Mouse (Mus musculus) intestine, postnatal 0 days (tissue): ENCODE data around the gene Clasrp. TPM values are rescaled to one million over a fixed set of nuclear protein-coding genes. Genes with fewer than 3 reads are reported as not detected.

Experiments
- ATAC-seq: fragments of 200-750 bp; cut with Nextera tagmentation; 2 replicates; pipeline ENCODE4 v1.8.0; 2017; ENCODE audit warnings: mild to moderate bottlenecking, moderate TSS enrichment, moderate library complexity
- H3K27ac ChIP-seq: fragments of 300-500 bp; sonication (generic); 2 replicates; pipeline ENCODE4 v1.5.1; 2014; ENCODE audit warnings: mild to moderate bottlenecking, low read depth, low read length, moderate library complexity
- H3K27me3 ChIP-seq: fragments of 300-500 bp; sonication (generic); replicated peaks from 2 replicates; pipeline ENCODE4 v1.6.1; 2014; ENCODE audit warnings: low read length, mixed read lengths; ENCODE audit not compliant: control insufficient read depth, insufficient read depth
- H3K36me3 ChIP-seq: fragments of 300-500 bp; sonication (generic); 2 replicates; pipeline ENCODE4 v1.6.1; 2014; ENCODE audit warnings: mild to moderate bottlenecking, moderate library complexity; ENCODE audit not compliant: control insufficient read depth, insufficient read depth
- H3K4me1 ChIP-seq: fragments of 300-500 bp; sonication (generic); replicated peaks from 2 replicates; pipeline ENCODE4 v1.6.1; 2014; ENCODE audit warnings: antibody characterized with exemption, low read length, mixed read lengths; ENCODE audit not compliant: control insufficient read depth, insufficient read depth
- H3K4me2 ChIP-seq: fragments of 300-500 bp; sonication (generic); replicated peaks from 2 replicates; pipeline ENCODE4 v1.6.1; 2014; ENCODE audit warnings: low read depth, mild to moderate bottlenecking, moderate library complexity
- H3K4me3 ChIP-seq: fragments of 300-500 bp; sonication (generic); 2 replicates; pipeline ENCODE4 v1.5.1; 2014; ENCODE audit warnings: low read depth, low read length
- H3K9ac ChIP-seq: fragments of 300-500 bp; sonication (generic); 2 replicates; pipeline ENCODE4 v1.6.1; 2014; ENCODE audit warnings: mild to moderate bottlenecking, low read depth, low read length
- H3K9me3 ChIP-seq: fragments of 300-500 bp; sonication (generic); 2 replicates; pipeline ENCODE4 v1.6.1; 2016; ENCODE audit warnings: mixed run types; ENCODE audit not compliant: control insufficient read depth
- CTCF ChIP-seq: sonication (generic); IDR thresholded peaks from 2 replicates; pipeline ENCODE4 v1.5.1; 2016; ENCODE audit warnings: low read depth, mild to moderate bottlenecking, control low read depth, antibody characterized with exemption, moderate library complexity
- WGBS: fragments of 180-500 bp; shearing (Covaris S2); extraction: QIAGEN DNeasy Blood & Tissue Kit; methylation state at CpG from one replicate; pipeline ENCODE4 v1.1.7; 2014; 5-methylcytosine and 5-hydroxymethylcytosine counted together
- polyA plus RNA-seq: library from polyadenylated mRNA; unstranded; fragments of >200 nt; fragmentation: Nextera tagmentation; extraction: Ambion mirVana; gene quantifications from 2 replicates; pipeline ENCODE4 v1.2.1, GENCODE M21; 2015

The Clasrp gene
- polyA plus RNA-seq, result 14.8 and 16.9 TPM in 2 replicates

- ATAC-seq, result peak; percentile 89
- peak within 1 kb of the TSS; percentile 66 for H3K4me3 ChIP-seq
- peak within 1 kb of the TSS; percentile 84 for H3K9ac ChIP-seq
- TF ChIP-seq CTCF, result peak; percentile 36; the same call in 1 of the 2 replicates
- H3K4me2 ChIP-seq, result peak within 1 kb of the TSS; percentile 85
- peak within 1 kb of the TSS; percentile 51 for H3K27ac ChIP-seq
- peaks cover 25% of the 10 kb centered on the region for H3K36me3 ChIP-seq
- no peaks in the 10 kb centered on the region for H3K9me3 ChIP-seq
- no peaks in the 10 kb centered on the region for H3K27me3 ChIP-seq
- under 1% methylated on average over 55 of the region's 57 CpGs for WGBS
- H3K4me1 ChIP-seq, result no peaks in the 10 kb centered on the region
Measured at GRCm38 (mm10) chr7:19603849-19604605, at the start of gene Clasrp. TSS of gene Clasrp (minus strand) at chr7:19604486.

GRCm38 (mm10) chr7:19652614-19653013 is 48.3 kb upstream of the Clasrp start:
- no peaks in the 10 kb centered on the region for H3K27me3 ChIP-seq
- no peak overlapping the region for H3K4me3 ChIP-seq
- no peak for ATAC-seq
- no peak for TF ChIP-seq CTCF
- no peak overlapping the region for H3K4me2 ChIP-seq
- H3K9ac ChIP-seq, result no peak overlapping the region
- WGBS, result 98% methylated on average over 2 of the region's 2 CpGs
- H3K9me3 ChIP-seq, result no peaks in the 10 kb centered on the region
- peaks cover 69% of the 10 kb centered on the region for H3K36me3 ChIP-seq
- no peaks in the 10 kb centered on the region for H3K4me1 ChIP-seq
- H3K27ac ChIP-seq, result no peak overlapping the region

- 72% methylated on average over 6 of the region's 6 CpGs for WGBS
- Histone ChIP-seq H3K27me3 (no peaks in the 10 kb centered on the region), H3K4me2 (no peak overlapping the region), H3K4me3 (no peak overlapping the region), H3K9ac (no peak overlapping the region), H3K27ac (no peak overlapping the region), H3K4me1 (no peaks in the 10 kb centered on the region), H3K36me3 (peaks cover 79% of the 10 kb centered on the region), H3K9me3 (no peaks in the 10 kb centered on the region)
- no peak for ATAC-seq
- no peak for TF ChIP-seq CTCF
Measured at GRCm38 (mm10) chr7:19651063-19651786, 46.9 kb upstream of the Clasrp start.

GRCm38 (mm10) chr7:19641223-19641622 is 36.9 kb upstream of the Clasrp start:
- Histone ChIP-seq H3K36me3 (peaks cover 99% of the 10 kb centered on the region), H3K27me3 (no peaks in the 10 kb centered on the region), H3K9ac (no peak overlapping the region), H3K4me2 (no peak overlapping the region), H3K27ac (no peak overlapping the region), H3K9me3 (no peaks in the 10 kb centered on the region), H3K4me1 (no peaks in the 10 kb centered on the region), H3K4me3 (no peak overlapping the region)
- TF ChIP-seq CTCF, result no peak
- ATAC-seq, result no peak
- WGBS, result 96% methylated on average over 4 of the region's 4 CpGs

GRCm38 (mm10) chr7:19635074-19635827 is 31.0 kb upstream of the Clasrp start:
- Histone ChIP-seq H3K4me3 (no peak overlapping the region), H3K9ac (no peak overlapping the region), H3K27me3 (no peaks in the 10 kb centered on the region), H3K27ac (no peak overlapping the region), H3K4me1 (no peaks in the 10 kb centered on the region), H3K36me3 (peaks cover 75% of the 10 kb centered on the region), H3K4me2 (no peak overlapping the region), H3K9me3 (no peaks in the 10 kb centered on the region)
- WGBS, result 82% methylated on average over 11 of the region's 11 CpGs
- 0 out of 2 replicates have a peak, but pooled peaks have one; percentile 6 for ATAC-seq
- TF ChIP-seq CTCF, result no peak

GRCm38 (mm10) chr7:19634591-19634990 is 30.3 kb upstream of the Clasrp start:
- Histone ChIP-seq H3K27me3 (no peaks in the 10 kb centered on the region), H3K9ac (no peak overlapping the region), H3K4me2 (no peak overlapping the region), H3K4me1 (no peaks in the 10 kb centered on the region), H3K9me3 (no peaks in the 10 kb centered on the region), H3K4me3 (no peak overlapping the region), H3K36me3 (peaks cover 68% of the 10 kb centered on the region), H3K27ac (no peak overlapping the region)
- 95% methylated on average over 2 of the region's 2 CpGs for WGBS
- TF ChIP-seq CTCF, result no peak
- 0 out of 2 replicates have a peak, but pooled peaks have one; percentile 2 for ATAC-seq
